Mouse (Mus musculus) CH12.LX (cell line): ENCODE measurements around the gene Gm20388.

Experiments
- CHD1 ChIP-seq: IDR thresholded peaks from 2 replicates; pipeline ENCODE4 v1.6.1; 2012; ENCODE audit warnings: low read depth, low read length, improper control_type of control experiment, inconsistent platforms
- CTCF ChIP-seq, 2 experiments: IDR thresholded peaks in 1 of 2; conservative IDR thresholded peaks in 1 of 2; 2 replicates each; pipeline ENCODE4 v1.5.1; 2011 to 2012; ENCODE audit warnings: low read depth in 2 of 2, low read length in 2 of 2, improper control_type of control experiment in 1 of 2, inconsistent platforms in 1 of 2, mild to moderate bottlenecking in 1 of 2, moderate library complexity in 1 of 2
- EP300 ChIP-seq: IDR thresholded peaks from 2 replicates; pipeline ENCODE4 v1.6.1; 2011; ENCODE audit warnings: low read length, improper control_type of control experiment
- GABPA ChIP-seq: IDR thresholded peaks from 2 replicates; pipeline ENCODE4 v1.6.1; 2012; ENCODE audit warnings: low read depth, low read length, improper control_type of control experiment, inconsistent platforms; ENCODE audit not compliant: insufficient replicate concordance
- POLR2A ChIP-seq: IDR thresholded peaks from 2 replicates; pipeline ENCODE4 v1.6.1; 2011; ENCODE audit warnings: low read depth, mild to moderate bottlenecking, improper control_type of control experiment, low read length
- UBTF ChIP-seq: IDR thresholded peaks from 2 replicates; pipeline ENCODE4 v1.6.1; 2012; ENCODE audit warnings: low read depth, mild to moderate bottlenecking, inconsistent platforms, low read length, improper control_type of control experiment, moderate library complexity
- USF1 ChIP-seq: IDR thresholded peaks from 2 replicates; pipeline ENCODE4 v1.6.1; 2014; ENCODE audit warnings: low read depth, mild to moderate bottlenecking, inconsistent platforms, low read length, improper control_type of control experiment

GRCm38 (mm10) chr8:124242208-124242607, 4331.6 kb downstream of the Gm20388 start:
- TF ChIP-seq CTCF (conservative IDR thresholded peaks at IDR 0.05 in 1 of 2, IDR thresholded peaks at IDR 0.05 in 1 of 2; ENCODE audit: low read depth in 2 of 2, low read length in 2 of 2) (no peak), UBTF (no peak), EP300 (no peak), USF1 (no peak), CHD1 (no peak), GABPA (no peak), POLR2A (no peak)
